Mouse (Mus musculus): ENCODE results near the gene Paxx. TPM values are rescaled to one million over a fixed set of nuclear protein-coding genes. Genes with fewer than 3 reads are reported as not detected.

Paxx gene
- polyA plus RNA-seq, 1 experiment from 2014 or later = 32.6 TPM

GRCm38 (mm10) chr2:25493476-25493961 lies 32.6 kb upstream of the Paxx start, which contains the start of gene Lcn12:
Gene Lcn12 (minus strand): TSS chr2:25493911.
- WGBS = 82% methylated on average over 5 of the region's 5 CpGs
- no peaks in the 10 kb centered on the region for H3K9me3 ChIP-seq (ENCODE audit: control insufficient read depth, low read length)
- no peak within 1 kb of the TSS for H3K9ac ChIP-seq (ENCODE audit: low read length)
- no peak for ATAC-seq (ENCODE audit: insufficient number of reproducible peaks, insufficient read depth, low FRiP score, low read depth)
- H3K36me3 ChIP-seq (ENCODE audit: control insufficient read depth, insufficient read depth, low read length) = no peaks in the 10 kb centered on the region
- no peak within 1 kb of the TSS for H3K4me2 ChIP-seq (ENCODE audit: low read length)
- H3K4me3 ChIP-seq (ENCODE audit: control insufficient read depth in 1 of 2, insufficient read depth in 1 of 2, low read depth in 1 of 2, low read length in 2 of 2) = no peak within 1 kb of the TSS
- H3K4me1 ChIP-seq (ENCODE audit: control insufficient read depth in 2 of 2, insufficient read depth in 2 of 2, low read length in 2 of 2) = peaks cover 3 to 5% of the 10 kb centered on the region in 2 experiments; a peak in 1 of 4 replicates
- no peaks in the 10 kb centered on the region for H3K27me3 ChIP-seq (ENCODE audit: control insufficient read depth, insufficient read depth, low read length)
- H3K27ac ChIP-seq (replicated peaks in 1 of 2; ENCODE audit: control insufficient read depth in 1 of 2, insufficient read depth in 1 of 2, low read depth in 2 of 2, low read length in 2 of 2) = no peak within 1 kb of the TSS

- H3K27me3 ChIP-seq (ENCODE audit: control insufficient read depth, insufficient read depth, low read length) = no peaks in the 10 kb centered on the region
- H3K36me3 ChIP-seq (ENCODE audit: control insufficient read depth, insufficient read depth, low read length) = no peaks in the 10 kb centered on the region
- H3K4me1 ChIP-seq (ENCODE audit: control insufficient read depth in 2 of 2, insufficient read depth in 2 of 2, low read length in 2 of 2) = peaks cover 1 to 4% of the 10 kb centered on the region in 2 experiments; a peak in 1 of 4 replicates
- ATAC-seq (ENCODE audit: insufficient number of reproducible peaks, insufficient read depth, low FRiP score, low read depth) = no peak
- H3K27ac ChIP-seq (replicated peaks in 1 of 2; ENCODE audit: control insufficient read depth in 1 of 2, insufficient read depth in 1 of 2, low read depth in 2 of 2, low read length in 2 of 2) = no peak overlapping the region
- no peaks in the 10 kb centered on the region for H3K9me3 ChIP-seq (ENCODE audit: control insufficient read depth, low read length)
- 73% methylated on average over 5 of the region's 5 CpGs for WGBS
- no peak overlapping the region for H3K4me3 ChIP-seq (ENCODE audit: control insufficient read depth in 1 of 2, insufficient read depth in 1 of 2, low read depth in 1 of 2, low read length in 2 of 2)
- H3K9ac ChIP-seq (ENCODE audit: low read length) = no peak overlapping the region
- H3K4me2 ChIP-seq (ENCODE audit: low read length) = no peak overlapping the region
These were observed 32.1 kb upstream of the Paxx start for GRCm38 (mm10) chr2:25492988-25493387.

DNA sequence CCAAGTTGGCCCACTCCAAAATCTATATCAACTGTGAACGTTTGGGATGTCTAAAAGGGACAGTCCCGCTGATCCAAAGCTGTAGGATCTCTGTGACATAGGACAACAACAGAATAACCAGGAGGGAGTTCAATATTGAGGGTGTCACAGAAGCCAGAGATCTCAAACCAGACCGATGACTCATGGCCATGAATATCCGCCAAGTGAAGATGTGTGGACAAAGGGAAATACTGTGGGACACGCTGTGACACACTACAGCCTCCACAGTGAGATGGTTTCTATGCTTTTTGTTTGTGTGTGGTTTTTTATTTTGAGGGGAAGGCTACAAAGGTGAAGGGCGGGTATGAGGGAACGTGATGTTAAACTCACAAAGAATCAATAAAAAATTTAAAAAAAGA lies 27.8 kb upstream of the Paxx start:
- no peaks in the 10 kb centered on the region for H3K27me3 ChIP-seq (ENCODE audit: control insufficient read depth, insufficient read depth, low read length)
- no peaks in the 10 kb centered on the region for H3K9me3 ChIP-seq (ENCODE audit: control insufficient read depth, low read length)
- no peak overlapping the region for H3K4me2 ChIP-seq (ENCODE audit: low read length)
- H3K4me3 ChIP-seq (ENCODE audit: control insufficient read depth in 1 of 2, insufficient read depth in 1 of 2, low read depth in 1 of 2, low read length in 2 of 2) = no peak overlapping the region
- WGBS = 69% methylated on average over 7 of the region's 7 CpGs
- no peaks in the 10 kb centered on the region for H3K4me1 ChIP-seq (ENCODE audit: control insufficient read depth in 2 of 2, insufficient read depth in 2 of 2, low read length in 2 of 2)
- no peak overlapping the region for H3K27ac ChIP-seq (replicated peaks in 1 of 2; ENCODE audit: control insufficient read depth in 1 of 2, insufficient read depth in 1 of 2, low read depth in 2 of 2, low read length in 2 of 2)
- no peak for ATAC-seq (ENCODE audit: insufficient number of reproducible peaks, insufficient read depth, low FRiP score, low read depth)
- no peaks in the 10 kb centered on the region for H3K36me3 ChIP-seq (ENCODE audit: control insufficient read depth, insufficient read depth, low read length)
- H3K9ac ChIP-seq (ENCODE audit: low read length) = no peak overlapping the region

DNA sequence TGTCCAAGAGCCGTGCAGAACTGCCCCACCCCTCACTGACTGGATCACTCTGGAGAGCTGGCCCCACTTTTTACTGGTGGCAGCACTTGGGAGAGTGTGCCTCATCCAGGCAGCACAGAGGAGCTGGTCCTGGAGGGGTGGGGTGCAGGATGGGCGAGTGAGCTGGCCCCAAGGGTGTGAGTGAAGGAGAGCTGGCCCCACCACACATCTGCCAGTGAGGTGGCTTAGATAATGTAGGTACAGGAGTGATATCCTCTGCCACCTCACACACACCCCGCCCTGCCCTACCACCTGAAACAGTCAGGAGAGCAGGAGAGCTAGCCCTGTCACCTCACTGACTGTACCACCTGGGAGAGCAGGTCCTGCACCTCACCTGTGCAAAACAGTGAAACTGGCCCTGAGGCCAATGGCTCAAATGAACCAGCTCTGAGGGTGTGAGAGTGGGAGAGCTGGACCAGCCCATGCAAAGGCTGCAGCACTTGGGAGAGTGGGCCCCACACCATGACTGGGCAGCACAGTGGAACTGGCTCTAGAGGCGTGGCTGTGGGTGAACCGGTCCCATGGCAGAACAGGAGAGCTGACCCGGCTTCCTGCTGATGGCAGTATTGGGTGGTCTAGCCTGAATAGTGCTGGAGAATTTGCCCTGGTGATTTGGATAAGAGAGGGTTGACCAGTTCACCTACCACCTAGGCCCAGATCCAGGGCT lies 27.2 kb upstream of the Paxx start:
- Histone ChIP-seq H3K9ac (ENCODE audit: low read length) (no peak overlapping the region), H3K36me3 (ENCODE audit: control insufficient read depth, insufficient read depth, low read length) (no peaks in the 10 kb centered on the region), H3K4me1 (ENCODE audit: control insufficient read depth in 2 of 2, insufficient read depth in 2 of 2, low read length in 2 of 2) (no peaks in the 10 kb centered on the region), H3K27me3 (ENCODE audit: control insufficient read depth, insufficient read depth, low read length) (no peaks in the 10 kb centered on the region), H3K27ac (replicated peaks in 1 of 2; ENCODE audit: control insufficient read depth in 1 of 2, insufficient read depth in 1 of 2, low read depth in 2 of 2, low read length in 2 of 2) (no peak overlapping the region), H3K4me2 (ENCODE audit: low read length) (no peak overlapping the region), H3K9me3 (ENCODE audit: control insufficient read depth, low read length) (no peaks in the 10 kb centered on the region), H3K4me3 (ENCODE audit: control insufficient read depth in 1 of 2, insufficient read depth in 1 of 2, low read depth in 1 of 2, low read length in 2 of 2) (no peak overlapping the region)
- ATAC-seq (ENCODE audit: insufficient number of reproducible peaks, insufficient read depth, low FRiP score, low read depth) = no peak
- WGBS = 69% methylated on average over 6 of the region's 6 CpGs

DNA sequence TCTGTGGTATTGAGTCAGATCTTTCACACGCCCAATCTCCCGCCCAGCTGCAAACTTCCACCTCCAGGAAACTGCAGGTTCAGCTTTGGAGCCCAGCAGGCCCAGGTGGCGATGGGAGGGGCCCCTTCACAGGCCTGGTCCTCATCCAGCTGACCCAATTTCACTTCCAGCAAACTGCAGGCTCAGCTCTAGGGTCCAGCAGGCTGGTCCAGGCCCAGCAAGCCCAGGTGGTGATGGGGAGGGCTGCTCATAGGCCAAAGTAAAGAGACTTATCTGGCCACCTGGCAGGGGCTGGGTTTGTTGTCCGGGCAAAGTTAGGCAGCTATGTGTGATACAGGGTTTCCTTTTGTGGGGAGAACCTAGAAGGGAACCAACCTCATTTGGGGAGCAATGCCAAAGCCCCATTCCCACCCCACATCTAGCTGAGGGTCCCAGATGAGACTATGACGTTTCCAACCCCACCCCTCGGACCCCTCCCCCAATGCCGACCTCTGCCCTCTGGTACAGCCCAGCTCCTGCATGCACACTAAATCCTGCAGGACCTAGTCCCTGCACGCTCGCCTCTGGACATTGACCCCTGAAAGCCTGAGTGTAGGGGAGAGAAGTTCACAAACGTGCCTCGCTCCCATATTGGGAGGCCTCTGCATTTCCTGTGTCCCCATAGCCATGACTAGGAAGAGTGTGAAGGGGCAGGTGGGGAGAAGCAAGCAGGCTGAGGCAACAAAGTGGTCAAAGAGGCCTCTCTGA lies 24.2 kb upstream of the Paxx start:
- H3K9me3 ChIP-seq (ENCODE audit: control insufficient read depth, low read length) = no peaks in the 10 kb centered on the region
- H3K4me2 ChIP-seq (ENCODE audit: low read length) = no peak overlapping the region
- 64% methylated on average over 11 of the region's 11 CpGs for WGBS
- H3K4me3 ChIP-seq (ENCODE audit: control insufficient read depth in 1 of 2, insufficient read depth in 1 of 2, low read depth in 1 of 2, low read length in 2 of 2) = no peak overlapping the region
- no peaks in the 10 kb centered on the region for H3K36me3 ChIP-seq (ENCODE audit: control insufficient read depth, insufficient read depth, low read length)
- H3K9ac ChIP-seq (ENCODE audit: low read length) = no peak overlapping the region
- no peaks in the 10 kb centered on the region for H3K27me3 ChIP-seq (ENCODE audit: control insufficient read depth, insufficient read depth, low read length)
- no peak overlapping the region for H3K27ac ChIP-seq (replicated peaks in 1 of 2; ENCODE audit: control insufficient read depth in 1 of 2, insufficient read depth in 1 of 2, low read depth in 2 of 2, low read length in 2 of 2)
- no peak for ATAC-seq (ENCODE audit: insufficient number of reproducible peaks, insufficient read depth, low FRiP score, low read depth)
- no peaks in the 10 kb centered on the region for H3K4me1 ChIP-seq (ENCODE audit: control insufficient read depth in 2 of 2, insufficient read depth in 2 of 2, low read length in 2 of 2)

DNA sequence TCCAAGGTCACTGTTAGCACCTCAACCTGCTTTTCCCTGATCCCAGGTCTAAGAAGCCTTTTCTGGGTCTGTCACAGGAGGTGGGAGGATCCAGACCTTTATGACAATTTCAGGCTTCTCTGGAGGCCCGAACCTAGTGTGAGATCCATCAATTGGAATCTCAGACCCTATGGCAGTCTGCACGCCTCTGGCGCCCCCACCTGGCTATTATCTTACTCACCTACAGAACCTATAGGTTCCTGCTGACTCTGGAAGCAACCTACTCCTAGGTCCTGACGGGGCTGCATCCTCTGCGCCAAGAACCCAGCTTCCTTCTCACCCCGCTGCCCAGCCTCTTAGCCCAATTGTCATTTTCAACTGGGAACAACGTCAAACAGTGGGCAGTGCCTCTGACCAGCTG lies 22.1 kb upstream of the Paxx start:
- Histone ChIP-seq H3K9ac (ENCODE audit: low read length) (no peak overlapping the region), H3K4me2 (ENCODE audit: low read length) (no peak overlapping the region), H3K4me1 (ENCODE audit: control insufficient read depth in 2 of 2, insufficient read depth in 2 of 2, low read length in 2 of 2) (no peaks in the 10 kb centered on the region), H3K27ac (replicated peaks in 1 of 2; ENCODE audit: control insufficient read depth in 1 of 2, insufficient read depth in 1 of 2, low read depth in 2 of 2, low read length in 2 of 2) (no peak overlapping the region), H3K4me3 (ENCODE audit: control insufficient read depth in 1 of 2, insufficient read depth in 1 of 2, low read depth in 1 of 2, low read length in 2 of 2) (no peak overlapping the region), H3K9me3 (ENCODE audit: control insufficient read depth, low read length) (no peaks in the 10 kb centered on the region), H3K36me3 (ENCODE audit: control insufficient read depth, insufficient read depth, low read length) (no peaks in the 10 kb centered on the region), H3K27me3 (ENCODE audit: control insufficient read depth, insufficient read depth, low read length) (no peaks in the 10 kb centered on the region)
- no peak for ATAC-seq (ENCODE audit: insufficient number of reproducible peaks, insufficient read depth, low FRiP score, low read depth)
- WGBS = 19% methylated on average over 7 of the region's 7 CpGs

GRCm38 (mm10) chr2:25480541-25480940 lies 19.6 kb upstream of the Paxx start:
- WGBS = 83% methylated on average over 1 of the region's 1 CpGs
- no peak for ATAC-seq (ENCODE audit: insufficient number of reproducible peaks, insufficient read depth, low FRiP score, low read depth)
- Histone ChIP-seq H3K36me3 (ENCODE audit: control insufficient read depth, insufficient read depth, low read length) (no peaks in the 10 kb centered on the region), H3K4me1 (ENCODE audit: control insufficient read depth in 2 of 2, insufficient read depth in 2 of 2, low read length in 2 of 2) (no peaks in the 10 kb centered on the region), H3K9ac (ENCODE audit: low read length) (no peak overlapping the region), H3K9me3 (ENCODE audit: control insufficient read depth, low read length) (no peaks in the 10 kb centered on the region), H3K4me2 (ENCODE audit: low read length) (no peak overlapping the region), H3K27me3 (ENCODE audit: control insufficient read depth, insufficient read depth, low read length) (no peaks in the 10 kb centered on the region), H3K4me3 (ENCODE audit: control insufficient read depth in 1 of 2, insufficient read depth in 1 of 2, low read depth in 1 of 2, low read length in 2 of 2) (no peak overlapping the region), H3K27ac (replicated peaks in 1 of 2; ENCODE audit: control insufficient read depth in 1 of 2, insufficient read depth in 1 of 2, low read depth in 2 of 2, low read length in 2 of 2) (no peak overlapping the region)
